Comparison of ENCODE assay signal across 8 mouse cellular contexts in the genomic region with DNA sequence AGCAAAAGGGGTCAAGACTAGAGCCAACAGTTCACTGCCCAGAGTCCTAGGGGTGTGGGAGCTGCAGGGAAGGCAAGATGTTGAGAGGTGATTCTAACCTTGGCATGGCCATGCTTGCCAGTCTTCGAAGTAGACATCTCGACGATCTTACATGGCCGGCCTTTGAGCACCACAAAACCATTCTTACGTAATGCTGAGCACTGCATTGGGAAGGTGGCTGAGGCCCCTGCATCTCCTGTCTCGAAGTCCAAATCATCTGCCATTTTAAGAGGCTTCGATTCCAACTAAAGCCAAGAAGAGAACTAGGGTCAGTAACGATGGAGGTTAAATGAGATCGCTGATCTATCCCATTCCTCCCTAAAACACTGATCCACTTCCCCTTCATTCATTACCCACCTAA. TPM values are rescaled to one million over a fixed set of nuclear protein-coding genes. Genes with fewer than 3 reads are reported as not detected.
DNase-seq lines count a peak whose midpoint lies in the region; ATAC-seq and TF ChIP-seq lines count a peak whose summit lies in the region.

No protein-coding gene starts in this region.

- DNase-seq in cerebellum, adult 9-11 months, result peak; percentile 40
- no peak for DNase-seq in cerebellum, adult 8-10 months
- DNase-seq in testis, postnatal 14 days (ENCODE audit: low spot score), result no peak
- DNase-seq in ovary, adult 18-20 months (ENCODE audit: low spot score), result no peak
- no peak for DNase-seq in left cerebral cortex, postnatal 36 days (ENCODE audit: low spot score in 2 of 2)

- peaks cover 16% of the 10 kb centered on the region for H3K4me1 ChIP-seq in testis, adult 2 months (ENCODE audit: control insufficient read depth, insufficient read depth, low read length)
- peaks cover 46% of the 10 kb centered on the region for H3K4me1 ChIP-seq in limb, embryonic 13.5 days
- H3K4me1 ChIP-seq in stomach, embryonic 15.5 days, result peaks cover 28% of the 10 kb centered on the region

- 81% methylated on average over 9 of the region's 9 CpGs for WGBS in limb, embryonic 13.5 days
- 81% methylated on average over 9 of the region's 9 CpGs for WGBS in stomach, embryonic 15.5 days

- peaks cover 7% of the 10 kb centered on the region for H3K36me3 ChIP-seq in testis, adult 2 months (ENCODE audit: control insufficient read depth, insufficient read depth, low read length)
- peaks cover 49% of the 10 kb centered on the region for H3K36me3 ChIP-seq in limb, embryonic 13.5 days
- peaks cover 32% of the 10 kb centered on the region for H3K36me3 ChIP-seq in stomach, embryonic 15.5 days

- peak overlapping the region; percentile 98 for H3K4me3 ChIP-seq in testis, adult 2 months (ENCODE audit: control insufficient read depth, low read depth, low read length)
- peak overlapping the region; percentile 90 for H3K4me3 ChIP-seq in limb, embryonic 13.5 days
- peak overlapping the region; percentile 91 for H3K4me3 ChIP-seq in stomach, embryonic 15.5 days (replicated peaks)

- intact Hi-C loops in left cerebral cortex, postnatal 36 days (cut with DNase I), result no loop called here

- peak overlapping the region; percentile 88 for H3K4me2 ChIP-seq in limb, embryonic 13.5 days (replicated peaks)
- H3K4me2 ChIP-seq in stomach, embryonic 15.5 days, result peak overlapping the region; percentile 85

- H3K9me3 ChIP-seq in limb, embryonic 13.5 days, result no peaks in the 10 kb centered on the region
- H3K9me3 ChIP-seq in stomach, embryonic 15.5 days, result no peaks in the 10 kb centered on the region

- TF ChIP-seq CTCF in testis, adult 2 months (IDR thresholded peaks at IDR 0.05; ENCODE audit: control insufficient read depth, insufficient read depth, insufficient replicate concordance, low read depth, low read length), result no peak

- peak overlapping the region; percentile 98 for H3K27ac ChIP-seq in testis, adult 2 months (ENCODE audit: control insufficient read depth, insufficient read depth, low read depth, low read length)
- peak overlapping the region; percentile 90 for H3K27ac ChIP-seq in limb, embryonic 13.5 days
- H3K27ac ChIP-seq in stomach, embryonic 15.5 days, result peak overlapping the region; percentile 97; the same call in 1 of the 2 replicates

- no peak for ATAC-seq in limb, embryonic 13.5 days (ENCODE audit: low FRiP score, low read depth)
- ATAC-seq in stomach, embryonic 15.5 days (ENCODE audit: insufficient read depth, low FRiP score, low read depth), result no peak

- H3K9ac ChIP-seq in limb, embryonic 13.5 days, result peak overlapping the region; percentile 96; the same call in 1 of the 2 replicates
- H3K9ac ChIP-seq in stomach, embryonic 15.5 days, result no peak overlapping the region

- H3K27me3 ChIP-seq in testis, adult 2 months (ENCODE audit: control insufficient read depth, insufficient read depth, low read length), result no peaks in the 10 kb centered on the region
- H3K27me3 ChIP-seq in limb, embryonic 13.5 days, result no peaks in the 10 kb centered on the region
- H3K27me3 ChIP-seq in stomach, embryonic 15.5 days (replicated peaks), result no peaks in the 10 kb centered on the region

- TF ChIP-seq POLR2A in testis, adult 2 months (IDR thresholded peaks at IDR 0.05; ENCODE audit: control insufficient read depth, low read depth, low read length), result no peak

RNA-seq across cellular contexts. Expression of gene Eif5a, which starts 2.7 kb away (rescaled TPM):
- 621 and 702 TPM in 2 replicates for polyA plus RNA-seq in testis, adult 2 months (2012; rRNA removed)
- 1,543 and 1,562 TPM in 2 replicates for polyA plus RNA-seq in limb, embryonic 13.5 days (2015; fragmentation: Nextera tagmentation; extraction: Ambion mirVana)
- polyA plus RNA-seq in stomach, embryonic 15.5 days (2015; fragmentation: Nextera tagmentation; extraction: Ambion mirVana), result 1,591 and 1,597 TPM in 2 replicates
- total RNA-seq in left cerebral cortex, postnatal 36 days (2021), result 100 to 1,000 TPM; 406 to 453 TPM

RNA-seq across cellular contexts. Expression of gene Gps2, which starts 5.4 kb away (rescaled TPM):
- 290 and 295 TPM in 2 replicates for polyA plus RNA-seq in testis, adult 2 months (2012; rRNA removed)
- polyA plus RNA-seq in limb, embryonic 13.5 days (2015; fragmentation: Nextera tagmentation; extraction: Ambion mirVana), result 90.0 and 90.1 TPM in 2 replicates
- 66.2 and 69.1 TPM in 2 replicates for polyA plus RNA-seq in stomach, embryonic 15.5 days (2015; fragmentation: Nextera tagmentation; extraction: Ambion mirVana)
- total RNA-seq in left cerebral cortex, postnatal 36 days (2021), result 10 to 100 TPM; 25.9 to 32.4 TPM

RNA-seq across cellular contexts. Expression of gene Ybx2, which starts 16.5 kb away (rescaled TPM):
- polyA plus RNA-seq in testis, adult 2 months (2012; rRNA removed), result 3,709 and 3,883 TPM in 2 replicates
- 9.3 and 9.7 TPM in 2 replicates for polyA plus RNA-seq in limb, embryonic 13.5 days (2015; fragmentation: Nextera tagmentation; extraction: Ambion mirVana)
- 2.9 and 3.3 TPM in 2 replicates for polyA plus RNA-seq in stomach, embryonic 15.5 days (2015; fragmentation: Nextera tagmentation; extraction: Ambion mirVana)
- total RNA-seq in left cerebral cortex, postnatal 36 days (2021), result 10 to 100 TPM in 1 of 2 experiments, 1 to 10 TPM in 1; 4.6 to 14.7 TPM

RNA-seq across cellular contexts. Expression of gene Neurl4, which starts 18.2 kb away (rescaled TPM):
- 57.7 and 61.1 TPM in 2 replicates for polyA plus RNA-seq in testis, adult 2 months (2012; rRNA removed)
- 10.2 and 12.9 TPM in 2 replicates for polyA plus RNA-seq in limb, embryonic 13.5 days (2015; fragmentation: Nextera tagmentation; extraction: Ambion mirVana)
- 7.2 and 8.0 TPM in 2 replicates for polyA plus RNA-seq in stomach, embryonic 15.5 days (2015; fragmentation: Nextera tagmentation; extraction: Ambion mirVana)
- total RNA-seq in left cerebral cortex, postnatal 36 days (2021), result 100 to 1,000 TPM; 114 to 121 TPM

RNA-seq across cellular contexts. Expression of gene 2810408A11Rik, which starts 18.3 kb away (rescaled TPM):
- polyA plus RNA-seq in testis, adult 2 months (2012; rRNA removed), result 124 and 125 TPM in 2 replicates
- 16.1 and 19.4 TPM in 2 replicates for polyA plus RNA-seq in limb, embryonic 13.5 days (2015; fragmentation: Nextera tagmentation; extraction: Ambion mirVana)
- 7.5 and 10.4 TPM in 2 replicates for polyA plus RNA-seq in stomach, embryonic 15.5 days (2015; fragmentation: Nextera tagmentation; extraction: Ambion mirVana)
- total RNA-seq in left cerebral cortex, postnatal 36 days (2021), result under 1 TPM in 1 of 2 experiments, not detected in 1; 0.64 TPM

Comparison
In these comparisons a context has a peak if more than half of its experiments do, and no peak if none do; other contexts are left out.
1. RNA of gene Ybx2, which starts 16.5 kb away (polyA plus RNA-seq): 3,709 to 3,883 TPM in testis, adult 2 months; 9.3 to 9.7 TPM in limb, embryonic 13.5 days and 2.9 to 3.3 TPM in stomach, embryonic 15.5 days; every median in the first group is over 100 times any median in the second.
2. Peak in every context shown above with its lines, with median percentiles within 50 percentile points of each other: H3K27ac ChIP-seq and H3K4me3 ChIP-seq.